Mouse (Mus musculus): Measurements from ENCODE around the gene Asic4. TPM values are rescaled to one million over a fixed set of nuclear protein-coding genes. Genes with fewer than 3 reads are reported as not detected.

The Asic4 gene
- polyA plus RNA-seq, 1 experiment from 2014 or later = 0.13 TPM

- H3K4me3 ChIP-seq (ENCODE audit: low read depth, low read length) = no peak overlapping the region; the same call in 1 of the 2 replicates
- ATAC-seq (ENCODE audit: insufficient number of reproducible peaks, low FRiP score, low TSS enrichment, low read depth) = peak; percentile 2; the same call in 1 of the 2 replicates
- WGBS = under 1% methylated on average over 22 of the region's 22 CpGs
Measured at GRCm38 (mm10) chr1:75445751-75446611, 4.3 kb upstream of the Asic4 start.

GRCm38 (mm10) chr1:75446656-75447055 is 3.6 kb upstream of the Asic4 start:
- no peak overlapping the region for H3K4me3 ChIP-seq (ENCODE audit: low read depth, low read length)
- no peak overlapping the region for H3K9ac ChIP-seq (ENCODE audit: low read length)
- WGBS = 1% methylated on average over 18 of the region's 20 CpGs
- H3K27me3 ChIP-seq (ENCODE audit: control insufficient read depth, insufficient read depth, low read length) = peaks cover 47% of the 10 kb centered on the region
- peaks cover 75% of the 10 kb centered on the region for H3K4me1 ChIP-seq (ENCODE audit: control insufficient read depth, insufficient read depth, low read length)
- H3K4me2 ChIP-seq (ENCODE audit: low read depth, severe bottlenecking) = peak overlapping the region; percentile 27; the same call in 1 of the 2 replicates
- no peaks in the 10 kb centered on the region for H3K9me3 ChIP-seq (ENCODE audit: control insufficient read depth, low read length)
- H3K36me3 ChIP-seq (ENCODE audit: control insufficient read depth, insufficient read depth, low read length) = 0 out of 2 replicates have a peak, but pooled peaks cover 2% of the 10 kb centered on the region
- no peak for ATAC-seq (ENCODE audit: insufficient number of reproducible peaks, low FRiP score, low TSS enrichment, low read depth)
- H3K27ac ChIP-seq (replicated peaks; ENCODE audit: low read depth, low read length) = no peak overlapping the region
- DNase-seq (ENCODE audit: low spot score) = no peak

More at GRCm38 (mm10) chr1:75445751-75446611, 4.3 kb upstream of the Asic4 start:
- Histone ChIP-seq H3K27ac (replicated peaks; ENCODE audit: low read depth, low read length) (no peak overlapping the region), H3K9ac (ENCODE audit: low read length) (no peak overlapping the region), H3K4me1 (ENCODE audit: control insufficient read depth, insufficient read depth, low read length) (peaks cover 74% of the 10 kb centered on the region), H3K9me3 (ENCODE audit: control insufficient read depth, low read length) (no peaks in the 10 kb centered on the region), H3K36me3 (ENCODE audit: control insufficient read depth, insufficient read depth, low read length) (0 out of 2 replicates have a peak, but pooled peaks cover 2% of the 10 kb centered on the region), H3K4me2 (ENCODE audit: low read depth, severe bottlenecking) (peak overlapping the region; percentile 27; the same call in 1 of the 2 replicates), H3K27me3 (ENCODE audit: control insufficient read depth, insufficient read depth, low read length) (peaks cover 41% of the 10 kb centered on the region)
- peak; percentile 87 for DNase-seq (ENCODE audit: low spot score)

GRCm38 (mm10) chr1:75447265-75448051 is 2.8 kb upstream of the Asic4 start:
- H3K4me3 ChIP-seq (ENCODE audit: low read depth, low read length) = no peak overlapping the region
- 0 out of 2 replicates have a peak, but pooled peaks cover 2% of the 10 kb centered on the region for H3K36me3 ChIP-seq (ENCODE audit: control insufficient read depth, insufficient read depth, low read length)
- peak overlapping the region; percentile 20 for H3K4me2 ChIP-seq (ENCODE audit: low read depth, severe bottlenecking)
- peak; percentile 40 for DNase-seq (ENCODE audit: low spot score)
- no peaks in the 10 kb centered on the region for H3K9me3 ChIP-seq (ENCODE audit: control insufficient read depth, low read length)
- H3K27me3 ChIP-seq (ENCODE audit: control insufficient read depth, insufficient read depth, low read length) = peaks cover 54% of the 10 kb centered on the region
- ATAC-seq (ENCODE audit: insufficient number of reproducible peaks, low FRiP score, low TSS enrichment, low read depth) = no peak; the same call in 1 of the 2 replicates
- peaks cover 75% of the 10 kb centered on the region for H3K4me1 ChIP-seq (ENCODE audit: control insufficient read depth, insufficient read depth, low read length)
- no peak overlapping the region for H3K9ac ChIP-seq (ENCODE audit: low read length)
- 0% methylated on average over 10 of the region's 10 CpGs for WGBS
- H3K27ac ChIP-seq (replicated peaks; ENCODE audit: low read depth, low read length) = no peak overlapping the region

- Histone ChIP-seq H3K9ac (ENCODE audit: low read length) (no peak overlapping the region), H3K4me3 (ENCODE audit: low read depth, low read length) (no peak overlapping the region), H3K9me3 (ENCODE audit: control insufficient read depth, low read length) (no peaks in the 10 kb centered on the region), H3K4me1 (ENCODE audit: control insufficient read depth, insufficient read depth, low read length) (peaks cover 79% of the 10 kb centered on the region), H3K4me2 (ENCODE audit: low read depth, severe bottlenecking) (peak overlapping the region; percentile 20), H3K36me3 (ENCODE audit: control insufficient read depth, insufficient read depth, low read length) (0 out of 2 replicates have a peak, but pooled peaks cover 2% of the 10 kb centered on the region), H3K27ac (replicated peaks; ENCODE audit: low read depth, low read length) (no peak overlapping the region), H3K27me3 (ENCODE audit: control insufficient read depth, insufficient read depth, low read length) (peaks cover 55% of the 10 kb centered on the region)
- WGBS = under 1% methylated on average over 7 of the region's 7 CpGs
- ATAC-seq (ENCODE audit: insufficient number of reproducible peaks, low FRiP score, low TSS enrichment, low read depth) (no peak), DNase-seq (ENCODE audit: low spot score) (peak; percentile 47)
Measured at GRCm38 (mm10) chr1:75448052-75448431, 2.2 kb upstream of the Asic4 start.

GRCm38 (mm10) chr1:75448937-75449336 is 1.3 kb upstream of the Asic4 start:
- ATAC-seq (ENCODE audit: insufficient number of reproducible peaks, low FRiP score, low TSS enrichment, low read depth) (no peak), DNase-seq (ENCODE audit: low spot score) (no peak)
- Histone ChIP-seq H3K9ac (ENCODE audit: low read length) (no peak overlapping the region), H3K4me1 (ENCODE audit: control insufficient read depth, insufficient read depth, low read length) (peaks cover 77% of the 10 kb centered on the region), H3K36me3 (ENCODE audit: control insufficient read depth, insufficient read depth, low read length) (no peaks in the 10 kb centered on the region), H3K4me3 (ENCODE audit: low read depth, low read length) (no peak overlapping the region), H3K9me3 (ENCODE audit: control insufficient read depth, low read length) (no peaks in the 10 kb centered on the region), H3K27me3 (ENCODE audit: control insufficient read depth, insufficient read depth, low read length) (peaks cover 55% of the 10 kb centered on the region), H3K4me2 (ENCODE audit: low read depth, severe bottlenecking) (peak overlapping the region; percentile 13; the same call in 1 of the 2 replicates), H3K27ac (replicated peaks; ENCODE audit: low read depth, low read length) (no peak overlapping the region)
- WGBS = 0% methylated on average over 14 of the region's 14 CpGs

GRCm38 (mm10) chr1:75449377-75450135 is 680 bp upstream of the Asic4 start:
- H3K4me3 ChIP-seq (ENCODE audit: low read depth, low read length) = no peak overlapping the region; the same call in 1 of the 2 replicates

GRCm38 (mm10) chr1:75451900-75452299 is 1.7 kb downstream of the Asic4 start:
- Histone ChIP-seq H3K4me2 (ENCODE audit: low read depth, severe bottlenecking) (no peak overlapping the region), H3K4me1 (ENCODE audit: control insufficient read depth, insufficient read depth, low read length) (peaks cover 72% of the 10 kb centered on the region), H3K9me3 (ENCODE audit: control insufficient read depth, low read length) (no peaks in the 10 kb centered on the region), H3K36me3 (ENCODE audit: control insufficient read depth, insufficient read depth, low read length) (no peaks in the 10 kb centered on the region), H3K4me3 (ENCODE audit: low read depth, low read length) (no peak overlapping the region), H3K27ac (replicated peaks; ENCODE audit: low read depth, low read length) (no peak overlapping the region), H3K27me3 (ENCODE audit: control insufficient read depth, insufficient read depth, low read length) (peaks cover 46% of the 10 kb centered on the region), H3K9ac (ENCODE audit: low read length) (no peak overlapping the region)
- WGBS = 75% methylated on average over 5 of the region's 5 CpGs
- ATAC-seq (ENCODE audit: insufficient number of reproducible peaks, low FRiP score, low TSS enrichment, low read depth) (no peak), DNase-seq (ENCODE audit: low spot score) (no peak)

More at GRCm38 (mm10) chr1:75449377-75450135, 680 bp upstream of the Asic4 start:
- H3K4me2 ChIP-seq (ENCODE audit: low read depth, severe bottlenecking) = peak overlapping the region; percentile 59
- peaks cover 78% of the 10 kb centered on the region for H3K4me1 ChIP-seq (ENCODE audit: control insufficient read depth, insufficient read depth, low read length)
- H3K9ac ChIP-seq (ENCODE audit: low read length) = no peak overlapping the region
- under 1% methylated on average over 8 of the region's 8 CpGs for WGBS
- ATAC-seq (ENCODE audit: insufficient number of reproducible peaks, low FRiP score, low TSS enrichment, low read depth) (no peak), DNase-seq (ENCODE audit: low spot score) (no peak)
- H3K27ac ChIP-seq (replicated peaks; ENCODE audit: low read depth, low read length) = no peak overlapping the region
- H3K9me3 ChIP-seq (ENCODE audit: control insufficient read depth, low read length) = no peaks in the 10 kb centered on the region
- peaks cover 54% of the 10 kb centered on the region for H3K27me3 ChIP-seq (ENCODE audit: control insufficient read depth, insufficient read depth, low read length)
- H3K36me3 ChIP-seq (ENCODE audit: control insufficient read depth, insufficient read depth, low read length) = no peaks in the 10 kb centered on the region
